Mouse (Mus musculus): Measurements from ENCODE around the gene Kcnip1. TPM values are rescaled to one million over a fixed set of nuclear protein-coding genes. Genes with fewer than 3 reads are reported as not detected.

The Kcnip1 gene
- total and polyA plus RNA-seq, 2 experiments: not detected

GRCm38 (mm10) chr11:33655861-33656593 is 336.9 kb downstream of the Kcnip1 start:
- 67% methylated on average over 7 of the region's 7 CpGs for WGBS
- Histone ChIP-seq H3K4me1 (ENCODE audit: control insufficient read depth, insufficient read depth, low read length) (no peaks in the 10 kb centered on the region), H3K27me3 (ENCODE audit: control insufficient read depth, insufficient read depth, low read length) (no peaks in the 10 kb centered on the region), H3K27ac (replicated peaks; ENCODE audit: insufficient read depth, low read depth, low read length) (no peak overlapping the region), H3K4me3 (ENCODE audit: insufficient read depth, low read depth, low read length) (no peak overlapping the region), H3K36me3 (ENCODE audit: control insufficient read depth, insufficient read depth, low read length) (no peaks in the 10 kb centered on the region), H3K9ac (ENCODE audit: low read depth, low read length) (no peak overlapping the region), H3K79me2 (ENCODE audit: control insufficient read depth, insufficient read depth, low read length) (no peaks in the 10 kb centered on the region)
- no peak for TF ChIP-seq CTCF (IDR thresholded peaks at IDR 0.05; ENCODE audit: low read depth, low read length)
- TF ChIP-seq POLR2A (IDR thresholded peaks at IDR 0.05; ENCODE audit: extremely low read depth, insufficient read depth, low read length): no peak
- no peak for DNase-seq (ENCODE audit: extremely low read depth, low read depth, low spot score)

- H3K27me3 ChIP-seq (ENCODE audit: control insufficient read depth, insufficient read depth, low read length): no peaks in the 10 kb centered on the region
- WGBS: 61% methylated on average over 3 of the region's 3 CpGs
- TF ChIP-seq POLR2A (IDR thresholded peaks at IDR 0.05; ENCODE audit: extremely low read depth, insufficient read depth, low read length): no peak
- no peak for TF ChIP-seq CTCF (IDR thresholded peaks at IDR 0.05; ENCODE audit: low read depth, low read length)
Observed at GRCm38 (mm10) chr11:33655221-33655620, 337.7 kb downstream of the Kcnip1 start.

GRCm38 (mm10) chr11:33654485-33654884 is 338.5 kb downstream of the Kcnip1 start:
- TF ChIP-seq POLR2A (IDR thresholded peaks at IDR 0.05; ENCODE audit: extremely low read depth, insufficient read depth, low read length) (no peak), CTCF (IDR thresholded peaks at IDR 0.05; ENCODE audit: low read depth, low read length) (no peak)
- WGBS: 66% methylated on average over 2 of the region's 2 CpGs

More at GRCm38 (mm10) chr11:33655221-33655620, 337.7 kb downstream of the Kcnip1 start:
- Histone ChIP-seq H3K4me3 (ENCODE audit: insufficient read depth, low read depth, low read length) (no peak overlapping the region), H3K36me3 (ENCODE audit: control insufficient read depth, insufficient read depth, low read length) (no peaks in the 10 kb centered on the region), H3K27ac (replicated peaks; ENCODE audit: insufficient read depth, low read depth, low read length) (no peak overlapping the region), H3K79me2 (ENCODE audit: control insufficient read depth, insufficient read depth, low read length) (no peaks in the 10 kb centered on the region), H3K4me1 (ENCODE audit: control insufficient read depth, insufficient read depth, low read length) (no peaks in the 10 kb centered on the region), H3K9ac (ENCODE audit: low read depth, low read length) (no peak overlapping the region)
- no peak for DNase-seq (ENCODE audit: extremely low read depth, low read depth, low spot score)

GRCm38 (mm10) chr11:33649358-33649757 is 343.6 kb downstream of the Kcnip1 start:
- Histone ChIP-seq H3K27ac (replicated peaks; ENCODE audit: insufficient read depth, low read depth, low read length) (no peak overlapping the region), H3K4me1 (ENCODE audit: control insufficient read depth, insufficient read depth, low read length) (no peaks in the 10 kb centered on the region), H3K4me3 (ENCODE audit: insufficient read depth, low read depth, low read length) (no peak overlapping the region), H3K9ac (ENCODE audit: low read depth, low read length) (no peak overlapping the region), H3K27me3 (ENCODE audit: control insufficient read depth, insufficient read depth, low read length) (no peaks in the 10 kb centered on the region), H3K36me3 (ENCODE audit: control insufficient read depth, insufficient read depth, low read length) (no peaks in the 10 kb centered on the region), H3K79me2 (ENCODE audit: control insufficient read depth, insufficient read depth, low read length) (no peaks in the 10 kb centered on the region)
- no peak for DNase-seq (ENCODE audit: extremely low read depth, low read depth, low spot score)
- no peak for TF ChIP-seq POLR2A (IDR thresholded peaks at IDR 0.05; ENCODE audit: extremely low read depth, insufficient read depth, low read length)
- TF ChIP-seq CTCF (IDR thresholded peaks at IDR 0.05; ENCODE audit: low read depth, low read length): no peak
- WGBS: 71% methylated on average over 2 of the region's 2 CpGs

More at GRCm38 (mm10) chr11:33654485-33654884, 338.5 kb downstream of the Kcnip1 start:
- Histone ChIP-seq H3K4me1 (ENCODE audit: control insufficient read depth, insufficient read depth, low read length) (no peaks in the 10 kb centered on the region), H3K27ac (replicated peaks; ENCODE audit: insufficient read depth, low read depth, low read length) (no peak overlapping the region), H3K4me3 (ENCODE audit: insufficient read depth, low read depth, low read length) (no peak overlapping the region), H3K79me2 (ENCODE audit: control insufficient read depth, insufficient read depth, low read length) (no peaks in the 10 kb centered on the region), H3K36me3 (ENCODE audit: control insufficient read depth, insufficient read depth, low read length) (no peaks in the 10 kb centered on the region), H3K9ac (ENCODE audit: low read depth, low read length) (no peak overlapping the region), H3K27me3 (ENCODE audit: control insufficient read depth, insufficient read depth, low read length) (no peaks in the 10 kb centered on the region)
- DNase-seq (ENCODE audit: extremely low read depth, low read depth, low spot score): no peak

GRCm38 (mm10) chr11:33637107-33637506 is 355.8 kb downstream of the Kcnip1 start:
- Histone ChIP-seq H3K9ac (ENCODE audit: low read depth, low read length) (no peak overlapping the region), H3K4me1 (ENCODE audit: control insufficient read depth, insufficient read depth, low read length) (no peaks in the 10 kb centered on the region), H3K27ac (replicated peaks; ENCODE audit: insufficient read depth, low read depth, low read length) (no peak overlapping the region), H3K79me2 (ENCODE audit: control insufficient read depth, insufficient read depth, low read length) (no peaks in the 10 kb centered on the region), H3K4me3 (ENCODE audit: insufficient read depth, low read depth, low read length) (no peak overlapping the region), H3K36me3 (ENCODE audit: control insufficient read depth, insufficient read depth, low read length) (no peaks in the 10 kb centered on the region), H3K27me3 (ENCODE audit: control insufficient read depth, insufficient read depth, low read length) (no peaks in the 10 kb centered on the region; the same call in 1 of the 2 replicates)
- 85% methylated on average over 2 of the region's 2 CpGs for WGBS
- no peak for DNase-seq (ENCODE audit: extremely low read depth, low read depth, low spot score)
- TF ChIP-seq CTCF (IDR thresholded peaks at IDR 0.05; ENCODE audit: low read depth, low read length): no peak
- TF ChIP-seq POLR2A (IDR thresholded peaks at IDR 0.05; ENCODE audit: extremely low read depth, insufficient read depth, low read length): no peak

- DNase-seq (ENCODE audit: extremely low read depth, low read depth, low spot score): no peak
- Histone ChIP-seq H3K4me1 (ENCODE audit: control insufficient read depth, insufficient read depth, low read length) (no peaks in the 10 kb centered on the region), H3K27ac (replicated peaks; ENCODE audit: insufficient read depth, low read depth, low read length) (no peak overlapping the region), H3K4me3 (ENCODE audit: insufficient read depth, low read depth, low read length) (no peak overlapping the region), H3K79me2 (ENCODE audit: control insufficient read depth, insufficient read depth, low read length) (no peaks in the 10 kb centered on the region), H3K27me3 (ENCODE audit: control insufficient read depth, insufficient read depth, low read length) (peaks cover 2% of the 10 kb centered on the region; the same call in 1 of the 2 replicates), H3K9ac (ENCODE audit: low read depth, low read length) (no peak overlapping the region), H3K36me3 (ENCODE audit: control insufficient read depth, insufficient read depth, low read length) (no peaks in the 10 kb centered on the region)
- TF ChIP-seq CTCF (IDR thresholded peaks at IDR 0.05; ENCODE audit: low read depth, low read length) (no peak), POLR2A (IDR thresholded peaks at IDR 0.05; ENCODE audit: extremely low read depth, insufficient read depth, low read length) (no peak)
- 78% methylated on average over 4 of the region's 4 CpGs for WGBS
Observed at GRCm38 (mm10) chr11:33627136-33627742, 365.7 kb downstream of the Kcnip1 start.
